Mouse (Mus musculus): ENCODE data around the gene Cyp2d22. TPM values are rescaled to one million over a fixed set of nuclear protein-coding genes. Genes with fewer than 3 reads are reported as not detected.

The Cyp2d22 gene
- polyA plus RNA-seq, 1 experiment from 2014 or later, result 8.2 TPM

Small RNA genes lying within 50 kb of the gene (microRNA-seq; reads per million reads assigned to microRNA genes)
- gene Gm25990 (not detected), gene Gm27331 (not detected), gene Mir7684 (not detected)

Other genes starting within 250 kb of the Cyp2d22 start
- gene Srebf2, start 233.1 kb downstream of the Cyp2d22 start, polyA plus RNA-seq (2014; fragmentation: Nextera tagmentation; extraction: Ambion mirVana), result 76.9 and 114 TPM in 2 replicates
- 0.80 and 1.1 TPM in 2 replicates for gene Shisa8, start 167.4 kb downstream of the Cyp2d22 start, polyA plus RNA-seq (2014; fragmentation: Nextera tagmentation; extraction: Ambion mirVana)
- gene Tnfrsf13c, start 155.9 kb downstream of the Cyp2d22 start, polyA plus RNA-seq (2014; fragmentation: Nextera tagmentation; extraction: Ambion mirVana), result 0.12 and 0.13 TPM in 2 replicates
- gene Cenpm, start 135.5 kb downstream of the Cyp2d22 start, polyA plus RNA-seq (2014; fragmentation: Nextera tagmentation; extraction: Ambion mirVana), result 83.3 and 116 TPM in 2 replicates
- gene 1500009C09Rik, start 127.9 kb downstream of the Cyp2d22 start, polyA plus RNA-seq (2014; fragmentation: Nextera tagmentation; extraction: Ambion mirVana), result not detected in 2 replicates
- gene Sept3, start 105.4 kb downstream of the Cyp2d22 start, polyA plus RNA-seq (2014; fragmentation: Nextera tagmentation; extraction: Ambion mirVana), result 8.6 and 15.8 TPM in 2 replicates
- gene Wbp2nl, start 81.3 kb downstream of the Cyp2d22 start, polyA plus RNA-seq (2014; fragmentation: Nextera tagmentation; extraction: Ambion mirVana), result 0.23 and 0.65 TPM in 2 replicates
- gene Naga, start 41.3 kb downstream of the Cyp2d22 start, polyA plus RNA-seq (2014; fragmentation: Nextera tagmentation; extraction: Ambion mirVana), result 43.6 and 57.3 TPM in 2 replicates
- 4.7 and 8.9 TPM in 2 replicates for gene Pheta2, start 41.3 kb downstream of the Cyp2d22 start, polyA plus RNA-seq (2014; fragmentation: Nextera tagmentation; extraction: Ambion mirVana)
- gene Smdt1, start 41.3 kb downstream of the Cyp2d22 start, polyA plus RNA-seq (2014; fragmentation: Nextera tagmentation; extraction: Ambion mirVana), result 276 and 306 TPM in 2 replicates
- 396 and 553 TPM in 2 replicates for gene Ndufa6, start 25.9 kb downstream of the Cyp2d22 start, polyA plus RNA-seq (2014; fragmentation: Nextera tagmentation; extraction: Ambion mirVana)
- gene Cyp2d11, start 13.8 kb upstream of the Cyp2d22 start, polyA plus RNA-seq (2014; fragmentation: Nextera tagmentation; extraction: Ambion mirVana), result not detected in 2 replicates
- not detected in 2 replicates for gene Cyp2d10, start 26.9 kb upstream of the Cyp2d22 start, polyA plus RNA-seq (2014; fragmentation: Nextera tagmentation; extraction: Ambion mirVana)
- 0.16 TPM in 1 of 2 replicates, not detected in the other for gene Cyp2d9, start 53.2 kb upstream of the Cyp2d22 start, polyA plus RNA-seq (2014; fragmentation: Nextera tagmentation; extraction: Ambion mirVana)
- gene Cyp2d12, start 174.8 kb upstream of the Cyp2d22 start, polyA plus RNA-seq (2014; fragmentation: Nextera tagmentation; extraction: Ambion mirVana), result not detected in 2 replicates
- not detected in 2 replicates for gene Cyp2d34, start 240.7 kb upstream of the Cyp2d22 start, polyA plus RNA-seq (2014; fragmentation: Nextera tagmentation; extraction: Ambion mirVana)

All from kidney, embryonic 14.5 days (tissue).